Mouse (Mus musculus): ENCODE data around the gene Hspa13. TPM values are rescaled to one million over a fixed set of nuclear protein-coding genes. Genes with fewer than 3 reads are reported as not detected.

Gene Hspa13
- 40.4 and 41.6 TPM in 2 replicates for polyA plus RNA-seq (2016; fragmentation: Nextera tagmentation; extraction: Ambion mirVana)

DNA sequence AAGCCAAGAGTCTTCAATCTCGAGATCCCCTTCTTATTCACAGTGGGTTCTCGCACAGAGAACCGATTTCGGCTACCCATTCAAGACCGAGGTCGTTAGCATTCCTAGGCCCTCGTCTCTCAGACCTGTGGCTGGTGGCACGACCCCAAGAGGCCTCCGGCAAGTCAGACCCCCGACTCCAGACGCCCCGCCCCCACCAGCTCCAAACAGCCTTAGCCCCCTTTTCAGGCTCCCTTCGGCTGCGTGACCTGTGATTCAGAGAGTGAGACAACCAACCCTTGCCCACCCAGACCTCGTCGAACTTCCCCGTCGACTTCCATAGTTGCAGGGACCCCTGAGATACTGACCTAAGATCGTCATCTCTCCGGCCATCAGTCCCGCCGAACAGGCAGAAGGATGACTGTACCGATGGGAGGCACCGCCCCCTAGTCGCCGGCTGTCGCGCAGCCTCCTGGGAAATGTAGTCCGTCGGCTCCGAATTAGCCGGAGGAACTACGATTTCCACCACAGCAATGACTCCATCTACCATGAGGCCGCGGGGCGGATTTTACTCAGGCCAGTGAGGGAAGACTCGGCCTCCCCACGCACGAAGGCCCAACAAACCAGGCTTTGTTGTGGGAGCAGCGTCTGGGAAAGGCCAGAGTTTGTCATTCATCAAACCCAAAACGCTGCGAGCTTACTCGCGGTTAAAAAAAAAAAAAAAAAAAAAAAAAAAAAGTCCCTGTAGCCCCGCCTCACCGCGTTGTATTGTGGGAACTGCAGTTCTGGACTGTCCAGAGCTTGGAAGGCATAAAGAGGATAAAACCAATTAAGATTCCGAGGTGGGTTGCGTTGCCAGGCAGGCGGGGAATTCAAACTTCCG, at the start of gene Hspa13:
TSS of gene Hspa13 (minus strand) at position 717 of the 862 bp plus-strand sequence.
- H3K9ac ChIP-seq = peak within 1 kb of the TSS; percentile 81
- peak within 1 kb of the TSS; percentile 67 for H3K4me2 ChIP-seq (replicated peaks)
- H3K4me3 ChIP-seq = peak within 1 kb of the TSS; percentile 56
- H3K27ac ChIP-seq = peak within 1 kb of the TSS; percentile 49
- peaks cover 15% of the 10 kb centered on the region; the same call in 1 of the 2 replicates for H3K4me1 ChIP-seq
- no peaks in the 10 kb centered on the region for H3K9me3 ChIP-seq (replicated peaks)
- no peaks in the 10 kb centered on the region for H3K27me3 ChIP-seq
- under 1% methylated on average over 51 of the region's 51 CpGs for WGBS
- H3K36me3 ChIP-seq = peaks cover 22% of the 10 kb centered on the region
- ATAC-seq (ENCODE audit: low FRiP score) = peak; percentile 99

DNA sequence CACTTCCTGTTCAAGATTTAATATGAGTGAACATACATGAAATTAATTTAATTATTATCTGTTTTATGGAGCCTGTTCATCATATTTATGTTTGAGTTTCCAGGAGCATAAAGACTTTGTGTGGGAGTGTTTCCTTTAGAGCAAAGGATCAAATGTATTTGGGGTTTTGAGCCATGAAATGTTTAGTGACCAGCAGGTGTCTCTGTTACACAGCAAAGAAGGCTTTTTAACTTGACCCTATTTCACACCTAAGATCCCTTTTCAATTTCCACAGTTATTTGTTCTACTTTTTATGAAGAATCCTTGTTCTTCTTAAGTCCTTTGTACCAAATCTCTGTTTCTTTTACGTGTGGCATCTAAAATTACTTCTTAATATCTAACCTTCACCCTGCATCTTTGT, 12.4 kb upstream of the Hspa13 start:
- H3K27ac ChIP-seq = no peak overlapping the region
- H3K36me3 ChIP-seq = no peaks in the 10 kb centered on the region
- H3K9me3 ChIP-seq (replicated peaks) = no peaks in the 10 kb centered on the region
- H3K4me3 ChIP-seq = no peak overlapping the region
- H3K4me2 ChIP-seq (replicated peaks) = no peak overlapping the region
- H3K27me3 ChIP-seq = no peaks in the 10 kb centered on the region
- WGBS = 60% methylated on average over 1 of the region's 1 CpGs
- no peak overlapping the region for H3K9ac ChIP-seq
- H3K4me1 ChIP-seq = no peaks in the 10 kb centered on the region
- no peak for ATAC-seq (ENCODE audit: low FRiP score)

DNA sequence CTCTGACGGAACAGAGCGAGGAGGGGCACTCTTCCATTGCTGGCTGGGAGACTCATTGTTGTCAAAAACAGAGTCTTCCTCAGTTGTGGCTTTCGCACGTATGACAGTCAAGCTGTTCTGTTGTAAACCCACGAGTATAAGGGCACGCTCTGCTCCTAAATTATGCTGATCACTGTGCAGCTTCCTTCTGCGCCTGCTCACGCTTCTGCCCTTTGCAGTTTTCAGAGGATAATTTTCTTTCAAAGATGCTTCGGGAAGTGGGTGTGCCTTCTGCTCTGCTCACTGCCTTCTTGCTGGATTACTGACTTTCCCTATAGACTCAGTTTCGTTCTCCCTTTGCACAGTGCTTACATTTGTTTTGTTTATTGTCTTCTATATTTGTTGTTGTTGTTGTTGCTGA, 6.3 kb upstream of the Hspa13 start:
- H3K4me1 ChIP-seq = no peaks in the 10 kb centered on the region

DNA sequence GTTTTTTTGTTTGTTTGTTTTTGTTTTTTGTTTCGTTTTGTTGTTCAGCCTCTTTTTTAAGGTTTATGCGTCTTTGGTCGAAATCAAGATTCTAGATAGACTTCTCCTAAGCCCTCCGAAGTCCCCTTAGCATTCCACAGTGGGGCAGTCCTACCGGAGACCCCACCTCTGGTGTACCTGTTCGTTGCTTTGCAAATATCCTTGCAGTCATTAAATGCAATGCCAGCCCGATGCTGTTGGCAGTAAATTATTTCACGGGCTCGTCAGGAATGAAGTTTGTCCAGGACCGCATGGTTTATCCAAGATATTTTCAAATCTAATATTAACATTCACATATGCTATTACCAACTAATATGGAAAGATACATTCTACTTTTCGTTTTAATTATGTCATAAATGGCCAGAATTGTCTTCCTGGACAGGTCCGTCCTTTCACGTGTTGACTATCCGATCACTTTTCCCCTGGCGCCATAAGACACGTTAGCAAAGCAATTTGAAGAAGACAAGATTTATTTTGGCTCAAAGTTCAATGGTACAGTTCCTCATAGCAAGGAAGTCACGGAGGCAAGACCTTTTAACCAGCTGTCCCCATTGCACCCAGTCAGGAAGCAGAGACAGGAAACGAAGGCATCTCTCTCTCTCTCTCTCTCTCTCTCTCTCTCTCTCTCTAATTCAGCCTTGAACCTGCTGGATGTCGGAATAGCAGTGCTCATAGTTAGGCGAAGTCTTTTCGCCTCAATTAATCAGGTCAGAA, 522 bp upstream of the Hspa13 start:
- Histone ChIP-seq H3K4me2 (replicated peaks) (peak overlapping the region; percentile 61), H3K4me3 (peak overlapping the region; percentile 56), H3K4me1 (peaks cover 15% of the 10 kb centered on the region; the same call in 1 of the 2 replicates), H3K9me3 (replicated peaks) (no peaks in the 10 kb centered on the region), H3K36me3 (peaks cover 22% of the 10 kb centered on the region), H3K27ac (peak overlapping the region; percentile 49; the same call in 1 of the 2 replicates), H3K9ac (peak overlapping the region; percentile 50), H3K27me3 (no peaks in the 10 kb centered on the region)
- ATAC-seq (ENCODE audit: low FRiP score) = peak; percentile 81
- 21% methylated on average over 21 of the region's 21 CpGs for WGBS

More for the DNA sequence above, 6.3 kb upstream of the Hspa13 start:
- whole genome bisulfite sequencing = 90% methylated on average over 10 of the region's 10 CpGs
- Histone ChIP-seq H3K27me3 (no peaks in the 10 kb centered on the region), H3K27ac (no peak overlapping the region), H3K4me3 (no peak overlapping the region), H3K9me3 (replicated peaks) (no peaks in the 10 kb centered on the region), H3K9ac (no peak overlapping the region), H3K36me3 (no peaks in the 10 kb centered on the region), H3K4me2 (replicated peaks) (no peak overlapping the region)
- no peak for ATAC-seq (ENCODE audit: low FRiP score)

DNA sequence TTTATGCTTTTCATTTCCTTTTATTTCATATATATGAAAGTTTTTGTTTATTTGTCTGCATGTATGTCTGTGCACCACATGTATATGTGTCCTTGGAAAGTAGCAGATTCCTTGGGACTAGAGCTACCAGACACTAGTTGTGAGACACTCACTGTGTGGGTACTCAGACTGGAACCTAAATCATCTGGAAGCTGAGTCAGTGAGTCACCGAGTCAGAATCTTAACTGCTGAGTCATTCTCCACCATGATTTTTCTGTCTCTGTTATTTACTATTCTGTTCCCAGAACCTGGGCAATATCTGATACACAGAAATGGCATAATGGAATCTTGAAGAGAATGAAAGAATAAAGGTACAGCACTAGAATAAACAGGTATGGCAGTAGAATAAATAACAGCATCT, 14.0 kb downstream of the Hspa13 start:
- Histone ChIP-seq H3K4me1 (no peaks in the 10 kb centered on the region), H3K9me3 (replicated peaks) (no peaks in the 10 kb centered on the region), H3K27ac (no peak overlapping the region), H3K4me3 (no peak overlapping the region), H3K27me3 (no peaks in the 10 kb centered on the region), H3K36me3 (peaks cover 25% of the 10 kb centered on the region), H3K9ac (no peak overlapping the region), H3K4me2 (replicated peaks) (no peak overlapping the region)
- no peak for ATAC-seq (ENCODE audit: low FRiP score)
- WGBS = 85% methylated on average over 1 of the region's 1 CpGs

DNA sequence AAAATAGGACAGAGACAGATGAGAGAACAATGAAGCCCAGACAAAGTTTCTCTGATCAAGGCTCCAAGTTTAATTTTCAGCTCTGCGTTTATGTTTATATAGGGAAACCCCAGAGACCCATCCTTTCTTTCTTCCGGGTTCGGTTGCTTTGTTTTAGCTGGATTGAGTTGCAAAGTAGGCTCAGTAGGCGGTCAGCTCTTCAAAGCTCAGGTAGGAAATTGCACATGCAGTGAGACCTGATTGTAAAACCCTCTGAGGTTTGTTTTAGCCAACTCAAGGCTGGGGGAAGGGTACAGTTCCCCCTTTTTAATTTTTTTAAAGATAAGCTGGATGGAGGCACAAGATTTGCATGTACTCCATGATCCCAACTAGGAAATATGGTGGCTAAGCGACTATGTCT, 16.8 kb downstream of the Hspa13 start:
- Histone ChIP-seq H3K27me3 (no peaks in the 10 kb centered on the region), H3K36me3 (peaks cover 5% of the 10 kb centered on the region), H3K9me3 (replicated peaks) (no peaks in the 10 kb centered on the region), H3K4me1 (no peaks in the 10 kb centered on the region), H3K4me3 (no peak overlapping the region), H3K27ac (no peak overlapping the region), H3K4me2 (replicated peaks) (no peak overlapping the region), H3K9ac (no peak overlapping the region)
- ATAC-seq (ENCODE audit: low FRiP score) = no peak
- WGBS = 44% methylated on average over 5 of the region's 5 CpGs

DNA sequence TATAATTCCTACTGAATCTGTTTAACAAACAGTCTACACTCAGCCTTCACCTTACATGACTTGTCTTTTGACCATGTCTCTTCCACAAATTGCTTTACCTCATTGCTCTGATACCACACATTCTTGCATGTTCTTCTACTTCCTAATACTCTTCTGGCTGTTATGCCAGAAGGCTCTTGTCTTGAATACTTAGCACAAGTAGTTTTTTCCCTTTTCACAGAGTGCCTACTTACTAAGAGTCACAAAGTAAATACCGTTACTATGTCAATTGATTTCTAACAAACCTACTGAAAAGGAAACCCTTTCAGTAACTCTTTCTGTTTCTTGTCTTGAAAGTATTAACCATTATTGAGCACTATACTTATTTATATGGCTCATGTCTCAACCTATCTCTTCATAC, 18.0 kb downstream of the Hspa13 start:
- no peaks in the 10 kb centered on the region for H3K4me1 ChIP-seq
- no peak overlapping the region for H3K9ac ChIP-seq
- H3K27ac ChIP-seq = no peak overlapping the region
- 97% methylated on average over 1 of the region's 1 CpGs for WGBS
- H3K4me3 ChIP-seq = no peak overlapping the region
- no peak for ATAC-seq (ENCODE audit: low FRiP score)
- H3K4me2 ChIP-seq (replicated peaks) = no peak overlapping the region
- no peaks in the 10 kb centered on the region for H3K9me3 ChIP-seq (replicated peaks)
- no peaks in the 10 kb centered on the region for H3K27me3 ChIP-seq
- no peaks in the 10 kb centered on the region for H3K36me3 ChIP-seq

DNA sequence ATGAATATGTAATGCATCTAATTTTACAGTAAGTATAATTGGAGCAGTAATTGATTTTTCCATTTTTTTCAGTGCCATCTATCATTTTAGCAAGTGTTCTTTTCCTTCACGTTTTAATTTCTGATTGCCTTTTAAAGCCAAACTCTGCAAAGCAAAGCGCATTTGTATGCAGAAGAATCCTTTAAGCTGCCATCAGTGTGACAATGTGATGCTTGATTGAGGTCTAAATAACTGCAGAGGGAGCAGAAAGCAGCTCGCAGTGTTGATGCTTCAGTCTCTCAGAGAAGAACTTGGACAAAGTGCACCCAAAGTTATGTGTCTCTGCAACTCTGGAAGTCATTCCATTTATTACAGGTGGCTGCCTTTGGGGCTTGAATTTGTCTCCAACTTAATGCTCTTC, 22.9 kb downstream of the Hspa13 start:
- Histone ChIP-seq H3K9ac (no peak overlapping the region), H3K4me1 (no peaks in the 10 kb centered on the region), H3K4me2 (replicated peaks) (no peak overlapping the region), H3K36me3 (no peaks in the 10 kb centered on the region), H3K27me3 (no peaks in the 10 kb centered on the region), H3K9me3 (replicated peaks) (no peaks in the 10 kb centered on the region), H3K4me3 (no peak overlapping the region), H3K27ac (no peak overlapping the region)
- WGBS = 68% methylated on average over 3 of the region's 3 CpGs
- ATAC-seq (ENCODE audit: low FRiP score) = no peak

DNA sequence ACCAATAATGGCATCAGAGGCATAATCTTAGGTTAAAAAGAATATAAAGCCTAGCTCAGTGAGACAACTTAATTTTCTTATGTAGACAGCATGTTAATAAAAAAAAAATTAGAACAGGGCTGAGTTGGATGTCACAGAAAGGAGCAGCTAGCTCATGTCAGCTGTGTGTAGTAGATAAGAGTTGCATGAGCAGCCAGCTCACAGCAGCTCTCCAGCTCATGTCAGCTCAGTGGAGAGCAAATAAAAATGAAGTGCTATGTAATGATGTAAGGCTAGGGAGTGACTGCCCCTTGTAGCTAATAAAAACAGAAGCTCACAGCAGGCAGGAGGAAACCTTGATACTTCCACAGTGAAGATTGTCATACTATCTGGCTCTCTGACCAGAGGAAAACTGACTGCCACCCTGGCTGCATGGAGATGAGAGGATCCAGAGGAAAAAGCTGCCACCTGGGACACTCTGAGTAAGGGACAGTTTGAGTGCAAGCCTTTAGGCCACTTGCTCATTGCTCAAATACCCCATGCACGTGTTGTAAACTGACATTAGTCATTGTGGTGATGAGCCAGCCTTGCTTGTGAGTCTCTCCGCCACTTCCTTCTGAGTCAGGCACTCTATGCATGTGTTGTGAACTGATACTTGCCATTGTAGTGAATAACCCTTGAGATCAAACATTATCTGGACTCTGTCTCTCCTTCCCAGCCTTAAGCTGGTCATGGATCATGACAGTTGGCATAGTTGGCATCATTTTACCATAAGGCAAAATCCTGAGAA, 49.3 kb downstream of the Hspa13 start:
- no peak for ATAC-seq (ENCODE audit: low FRiP score)
- no peak overlapping the region for H3K4me2 ChIP-seq (replicated peaks)
- H3K9ac ChIP-seq = no peak overlapping the region
- no peaks in the 10 kb centered on the region for H3K4me1 ChIP-seq
- no peaks in the 10 kb centered on the region for H3K36me3 ChIP-seq
- no peak overlapping the region for H3K27ac ChIP-seq
- no peaks in the 10 kb centered on the region for H3K27me3 ChIP-seq
- WGBS = 61% methylated on average over 2 of the region's 2 CpGs
- no peaks in the 10 kb centered on the region for H3K9me3 ChIP-seq (replicated peaks)
- no peak overlapping the region for H3K4me3 ChIP-seq

DNA sequence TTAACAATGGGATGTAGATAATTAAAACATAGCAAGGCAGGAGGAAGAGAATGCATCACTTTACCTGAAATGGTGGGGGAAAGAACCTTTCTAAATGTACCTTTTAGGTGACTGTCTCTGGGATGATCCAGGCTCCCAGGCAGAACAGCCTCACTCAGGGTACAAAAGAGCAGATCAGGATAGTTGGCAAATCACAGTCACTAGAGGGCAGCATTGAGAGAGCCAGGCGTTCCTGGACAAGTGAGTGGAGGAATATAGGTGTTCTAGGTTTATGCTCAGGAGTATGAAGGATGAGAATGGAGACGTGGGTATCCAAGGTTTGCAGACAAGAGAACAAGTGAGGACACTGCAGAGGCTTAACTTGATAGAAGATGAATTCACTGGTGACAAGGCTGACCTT, 70.7 kb downstream of the Hspa13 start:
- Histone ChIP-seq H3K27ac (no peak overlapping the region), H3K4me1 (no peaks in the 10 kb centered on the region), H3K9me3 (replicated peaks) (no peaks in the 10 kb centered on the region), H3K4me3 (no peak overlapping the region), H3K36me3 (no peaks in the 10 kb centered on the region), H3K27me3 (no peaks in the 10 kb centered on the region), H3K9ac (no peak overlapping the region), H3K4me2 (replicated peaks) (no peak overlapping the region)
- 20% methylated on average over 2 of the region's 2 CpGs for WGBS
- peak; percentile 46; the same call in 1 of the 2 replicates for ATAC-seq (ENCODE audit: low FRiP score)

Measured in hindbrain, embryonic 12.5 days (tissue).